Mouse (Mus musculus): ENCODE measurements at regions not wholly inside any gene's neighbourhood (a gene's known extent, or its start where the extent isn't known, plus 50 kb on each side); places are given as distances from the start of the nearest gene placed in this dataset.

DNA sequence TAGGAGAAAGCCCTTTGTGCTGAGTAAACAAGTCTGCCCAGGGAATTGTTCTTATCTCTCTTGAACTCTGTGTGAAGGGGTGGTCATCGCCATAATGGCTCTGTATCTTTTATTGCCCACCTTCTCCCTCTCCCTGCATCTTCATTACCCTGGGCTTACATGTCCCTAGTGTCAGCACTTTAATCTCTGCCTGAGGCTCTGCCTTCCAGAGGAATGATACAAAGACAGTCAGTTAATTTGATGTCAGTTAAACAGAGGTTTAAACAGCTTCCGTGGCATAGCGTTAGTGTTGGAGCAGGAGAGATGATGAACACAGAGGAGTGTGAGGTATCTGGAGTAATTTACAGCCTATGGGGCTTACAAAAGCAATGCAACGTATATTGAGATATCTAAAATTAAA, 269.2 kb upstream of the Tmem161b start:
- intact Hi-C loops (cut with DNase I; ENCODE audit: low total_unique reads): no loop called here
- no peak for DNase-seq

DNA sequence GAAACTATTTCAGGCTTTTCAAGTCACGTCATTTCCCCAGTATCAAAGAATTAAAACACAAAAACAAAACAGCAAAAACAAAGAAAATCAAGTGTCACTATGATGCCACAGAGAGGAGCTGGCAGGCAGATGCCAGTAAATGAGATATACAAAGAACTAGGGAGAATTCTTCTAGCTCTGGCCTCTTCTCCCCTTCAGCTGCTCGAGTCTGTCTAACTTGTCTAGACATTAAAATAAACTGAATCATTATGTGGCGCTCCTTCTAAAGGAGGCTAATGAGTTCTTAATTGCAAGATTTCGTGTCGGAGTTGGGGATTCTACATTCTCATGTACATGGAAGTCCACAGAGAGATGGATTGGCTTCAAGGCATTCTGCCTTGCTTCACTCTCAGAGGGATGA, 266.4 kb upstream of the Tmem161b start:
- DNase-seq: no peak
- intact Hi-C loops (cut with DNase I; ENCODE audit: low total_unique reads): no loop called here

DNA sequence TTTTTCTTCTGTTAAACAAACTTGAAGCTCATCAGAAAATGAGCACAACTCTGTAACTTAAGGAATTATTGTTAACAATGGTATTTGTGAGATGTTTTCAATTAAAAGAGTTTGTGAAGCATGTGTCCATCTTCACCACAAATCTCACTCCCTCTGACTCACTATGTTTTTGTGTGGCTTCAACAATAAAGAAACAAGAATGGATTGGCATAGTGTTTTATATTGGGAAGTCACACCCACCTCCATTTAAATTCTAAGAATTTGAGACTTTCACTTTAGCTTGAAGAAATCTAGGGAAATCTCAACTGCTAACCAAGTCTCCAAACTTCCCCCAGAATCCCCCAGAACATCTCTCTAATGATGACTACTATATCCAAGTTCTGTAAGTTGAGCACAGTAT, 243.6 kb upstream of the Tmem161b start:
- DNase-seq: no peak
- intact Hi-C loops (cut with DNase I; ENCODE audit: low total_unique reads): no loop called here

DNA sequence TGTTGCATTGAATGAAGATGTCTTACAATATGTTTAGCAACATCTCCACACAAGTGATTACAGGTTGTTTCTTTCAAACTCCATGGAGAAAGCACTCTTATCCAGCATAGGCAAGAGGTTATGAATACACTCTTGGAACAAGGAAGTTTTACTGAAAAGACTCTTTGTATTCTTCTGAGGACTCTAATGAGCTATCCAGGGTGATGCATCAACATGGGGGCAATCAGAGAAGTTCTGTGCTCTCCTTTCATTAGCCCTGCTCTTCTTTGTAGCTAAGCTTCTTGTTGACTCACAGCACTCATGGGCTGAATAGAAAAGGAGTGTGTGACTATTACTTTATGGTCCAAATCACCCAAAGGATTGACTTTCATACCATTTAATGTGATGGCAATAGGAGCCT, 242.6 kb upstream of the Tmem161b start:
- intact Hi-C loops (cut with DNase I; ENCODE audit: low total_unique reads): no loop called here
- DNase-seq: no peak

DNA sequence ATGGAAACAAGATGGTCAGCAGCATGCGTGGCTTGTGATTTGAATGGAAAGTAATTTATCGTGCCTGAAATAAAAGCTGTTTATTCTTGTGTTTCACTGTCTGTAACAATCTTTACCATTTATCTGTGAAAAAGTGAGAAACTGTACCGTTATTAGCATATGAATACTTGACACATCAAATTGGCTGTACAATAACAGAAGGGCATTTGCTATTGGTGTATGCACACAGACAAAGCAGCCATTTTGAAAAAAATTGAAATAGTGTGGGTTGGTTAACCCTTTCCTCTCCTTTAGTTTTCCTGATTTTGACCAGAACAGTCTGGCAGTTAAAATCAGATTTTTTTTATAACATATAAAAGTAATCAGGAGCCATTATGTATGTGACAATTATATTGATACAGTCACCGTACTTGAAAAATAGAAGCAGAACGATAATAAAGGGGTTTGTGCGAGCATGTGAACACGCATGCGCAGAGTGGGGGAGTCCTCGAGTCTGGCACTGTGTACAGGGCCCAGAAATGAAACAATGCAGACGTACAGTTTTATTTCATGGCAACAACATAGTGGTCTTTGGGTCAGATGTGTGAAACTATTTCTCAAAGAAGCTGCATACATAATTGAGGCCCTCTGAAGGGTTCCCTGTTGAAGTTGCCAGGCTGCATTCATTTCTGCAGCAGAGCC, 237.3 kb upstream of the Tmem161b start:
- intact Hi-C loops (cut with DNase I; ENCODE audit: low total_unique reads): no loop called here
- no peak for DNase-seq

DNA sequence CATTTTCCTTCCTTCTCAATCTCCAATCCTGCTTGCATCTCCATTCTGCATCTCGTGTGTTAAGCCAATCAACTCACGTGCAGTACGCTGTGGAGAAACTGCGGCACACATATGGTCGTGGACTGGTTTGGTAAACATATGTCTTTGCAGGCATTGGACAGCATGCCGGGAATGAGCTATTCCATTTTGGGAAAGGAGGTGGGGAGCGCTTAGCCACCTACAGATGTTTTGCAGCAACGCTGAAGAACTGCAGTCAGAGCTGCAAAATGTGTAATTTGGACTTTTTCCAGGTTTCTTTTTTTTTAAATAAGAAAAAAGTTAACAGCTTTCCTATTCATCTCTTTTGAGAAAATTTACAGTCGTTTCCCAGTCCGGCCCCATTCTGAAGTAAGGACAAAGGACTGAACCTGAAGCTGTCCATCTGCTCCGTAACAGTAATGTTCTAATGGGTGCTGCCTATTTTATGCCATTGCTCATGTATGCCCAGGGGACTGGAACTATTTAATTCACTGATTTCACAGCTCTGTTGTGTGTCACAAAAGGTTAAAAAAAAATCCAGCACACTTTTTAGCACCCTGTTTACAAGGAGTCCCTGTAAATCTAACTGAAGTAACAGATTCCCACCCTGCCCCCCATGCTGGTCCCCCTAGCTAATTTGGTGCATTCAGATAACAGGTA, 234.2 kb upstream of the Tmem161b start:
- intact Hi-C loops (cut with DNase I; ENCODE audit: low total_unique reads): no loop called here

DNA sequence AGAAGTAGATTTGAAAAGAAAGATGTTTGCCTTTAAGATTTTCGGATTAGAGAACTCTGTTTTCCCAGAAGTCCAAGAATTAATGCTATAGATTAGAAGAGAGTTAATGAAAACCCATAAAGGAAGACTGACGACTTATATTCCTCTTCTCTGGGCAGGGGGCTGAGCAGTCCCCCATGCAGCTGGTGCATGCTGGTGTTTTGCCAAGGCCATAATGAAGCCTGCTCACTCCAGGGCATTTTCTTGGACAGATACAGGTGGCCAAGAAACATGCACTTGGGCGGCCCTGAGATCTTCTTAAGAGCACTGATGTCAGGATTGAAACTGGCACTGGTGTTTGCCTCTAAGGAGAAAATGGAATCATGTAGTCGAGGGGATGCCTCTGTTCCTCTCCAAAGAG, 233.6 kb upstream of the Tmem161b start:
- DNase-seq: no peak
- intact Hi-C loops (cut with DNase I; ENCODE audit: low total_unique reads): no loop called here

More for the DNA sequence above, 234.2 kb upstream of the Tmem161b start:
- DNase-seq: no peak

DNA sequence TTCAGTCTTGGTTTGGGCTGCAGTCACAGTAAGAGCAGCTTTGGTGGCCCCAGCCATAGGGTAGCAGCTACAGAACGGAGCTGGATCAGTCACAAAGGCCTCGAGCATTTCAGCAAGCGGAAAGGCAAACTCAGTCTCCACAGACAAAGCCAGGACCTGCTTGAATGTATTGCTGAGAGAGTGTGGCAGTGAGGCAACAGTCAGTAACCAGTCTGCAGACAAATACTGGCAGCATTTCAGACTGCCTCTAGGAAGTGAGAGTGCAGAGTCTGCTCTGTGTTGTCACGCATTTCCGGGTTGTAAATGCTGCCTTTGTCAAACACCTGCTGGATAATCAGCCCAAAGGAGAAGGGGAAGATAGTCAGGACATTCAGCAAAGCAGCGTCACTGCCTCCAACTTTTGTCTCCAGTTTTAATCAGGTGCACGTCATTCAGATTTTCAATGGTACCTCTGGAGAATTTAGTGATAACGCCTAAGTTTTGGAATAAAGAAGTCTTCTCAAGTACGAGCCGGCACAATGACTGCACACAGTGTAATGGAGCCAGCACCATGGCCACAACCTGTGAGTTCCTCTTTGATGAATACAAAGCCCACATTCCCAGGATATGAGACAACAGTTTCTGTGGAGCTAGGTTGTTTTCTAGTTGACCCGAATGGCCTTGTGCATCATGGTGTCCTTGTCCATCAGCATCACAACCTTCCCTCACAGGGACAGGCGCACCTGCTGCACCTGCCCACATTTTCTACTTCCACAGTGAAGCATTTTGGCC, 224.3 kb upstream of the Tmem161b start:
- no peak for DNase-seq
- intact Hi-C loops (cut with DNase I; ENCODE audit: low total_unique reads): no loop called here

DNA sequence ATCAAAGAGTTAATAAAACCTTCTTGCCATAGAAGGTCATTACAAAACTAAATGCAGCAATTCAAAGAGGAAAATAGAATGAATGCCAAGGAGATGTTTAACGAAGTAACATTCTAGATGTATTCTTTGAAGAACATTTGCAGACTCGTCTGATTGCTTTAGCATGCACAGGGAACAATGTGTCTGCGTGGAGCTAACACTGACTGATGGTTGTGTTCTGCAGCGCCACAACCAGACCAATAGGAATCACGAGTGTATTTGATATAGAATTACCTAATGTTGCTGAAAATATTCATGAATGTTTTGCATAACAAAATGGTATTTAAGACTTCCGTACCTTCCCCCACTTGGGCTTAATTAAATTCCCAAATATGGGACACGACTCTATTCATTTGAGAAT, 200.3 kb upstream of the Tmem161b start:
- DNase-seq: no peak
- intact Hi-C loops (cut with DNase I; ENCODE audit: low total_unique reads): no loop called here

DNA sequence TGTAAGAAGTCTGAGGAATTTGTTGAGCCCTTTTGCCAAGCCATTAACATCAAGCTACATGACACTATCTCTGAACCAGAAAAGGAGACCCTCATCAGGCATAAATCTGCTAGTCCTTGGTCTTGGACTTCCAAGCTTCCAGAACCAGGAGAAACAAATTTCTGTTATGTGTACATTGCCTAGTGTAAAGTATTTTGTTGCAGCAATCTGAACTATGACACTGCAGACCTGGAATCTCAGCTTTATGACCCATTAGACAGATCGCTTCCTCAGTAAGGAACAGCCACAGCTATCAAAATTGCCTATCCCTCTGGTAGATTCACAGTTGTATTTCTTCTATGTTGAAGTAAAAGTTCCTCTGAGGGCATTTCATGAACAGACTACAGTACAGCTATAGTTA, 199.1 kb upstream of the Tmem161b start:
- DNase-seq: no peak
- intact Hi-C loops (cut with DNase I; ENCODE audit: low total_unique reads): no loop called here

DNA sequence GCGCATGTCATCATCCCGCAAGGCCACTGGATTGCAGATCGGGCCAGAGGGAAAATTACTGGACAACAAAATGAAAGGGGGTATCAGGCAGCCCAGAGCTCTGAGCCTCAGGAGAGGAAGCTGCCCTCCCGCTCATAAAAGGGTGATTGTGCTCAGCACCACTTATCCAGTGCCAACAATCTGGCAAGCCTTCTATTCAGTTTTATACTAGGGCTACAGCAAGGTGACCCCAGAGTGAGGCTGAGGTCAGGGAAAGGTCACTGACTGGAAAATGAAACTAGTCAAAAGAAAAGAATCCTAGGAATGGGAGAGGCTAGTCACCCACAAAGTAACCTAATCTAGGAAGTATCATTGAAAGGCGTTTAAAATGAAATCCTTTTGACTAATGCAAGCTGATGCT, 198.5 kb upstream of the Tmem161b start:
- no peak for DNase-seq
- intact Hi-C loops (cut with DNase I; ENCODE audit: low total_unique reads): no loop called here

DNA sequence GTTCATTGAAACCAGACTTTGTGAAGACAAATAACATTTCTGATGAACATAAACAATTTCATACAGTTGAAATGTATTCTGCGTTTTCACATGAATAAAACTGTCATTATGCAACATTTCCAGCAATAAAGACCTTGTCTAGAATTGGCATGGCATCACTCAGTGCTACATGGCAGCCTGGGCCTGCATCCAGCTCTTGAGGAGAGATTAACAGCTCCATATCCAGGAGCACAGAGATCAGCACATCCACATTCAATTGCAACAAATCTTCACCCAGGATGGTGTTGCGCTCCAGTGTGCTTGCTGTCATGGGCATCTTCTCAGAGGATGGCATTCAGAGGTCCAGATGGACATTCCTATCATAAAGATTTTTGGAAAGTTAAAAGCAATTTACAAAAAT, 196.7 kb upstream of the Tmem161b start:
- no peak for DNase-seq
- intact Hi-C loops (cut with DNase I; ENCODE audit: low total_unique reads): no loop called here

DNA sequence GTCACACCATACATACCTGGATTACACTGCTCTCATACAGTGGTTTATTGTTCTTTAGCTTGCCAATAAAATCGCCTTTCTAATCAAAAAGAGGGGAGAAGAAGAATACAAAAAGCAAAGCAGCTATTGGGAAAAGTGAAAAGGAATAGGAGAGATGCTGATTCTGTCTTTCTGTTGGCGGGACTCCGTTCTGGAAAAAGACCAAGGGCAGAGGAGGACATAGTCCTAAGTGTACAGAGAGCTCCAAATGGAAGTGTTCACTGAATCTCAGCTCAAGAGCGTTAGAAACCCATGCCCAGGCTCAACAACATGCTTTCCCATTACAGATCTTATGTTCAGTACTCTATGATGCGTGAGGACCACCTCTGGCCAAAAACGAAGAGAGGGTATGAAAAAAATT, 174.4 kb upstream of the Tmem161b start:
- intact Hi-C loops (cut with DNase I; ENCODE audit: low total_unique reads): no loop called here
- DNase-seq: no peak

DNA sequence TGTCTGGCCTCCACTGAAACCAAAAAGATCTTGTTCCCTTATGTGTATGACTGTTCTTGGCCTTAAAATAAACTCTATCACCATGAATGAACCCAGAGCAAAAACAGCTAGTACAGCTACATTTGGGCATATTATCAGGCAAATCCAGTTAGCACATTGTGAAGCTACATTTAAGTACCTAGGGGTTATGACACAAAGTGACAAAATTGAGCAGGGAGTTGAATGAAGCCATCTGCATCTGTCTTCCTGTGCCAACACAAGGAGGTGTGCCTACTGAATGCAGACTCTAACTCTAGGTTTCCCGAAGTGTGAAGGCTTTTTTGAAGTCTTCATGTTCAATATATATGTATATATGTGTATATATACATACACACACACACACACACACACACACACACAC, 169.9 kb upstream of the Tmem161b start:
- intact Hi-C loops (cut with DNase I; ENCODE audit: low total_unique reads): no loop called here
- DNase-seq: no peak

DNA sequence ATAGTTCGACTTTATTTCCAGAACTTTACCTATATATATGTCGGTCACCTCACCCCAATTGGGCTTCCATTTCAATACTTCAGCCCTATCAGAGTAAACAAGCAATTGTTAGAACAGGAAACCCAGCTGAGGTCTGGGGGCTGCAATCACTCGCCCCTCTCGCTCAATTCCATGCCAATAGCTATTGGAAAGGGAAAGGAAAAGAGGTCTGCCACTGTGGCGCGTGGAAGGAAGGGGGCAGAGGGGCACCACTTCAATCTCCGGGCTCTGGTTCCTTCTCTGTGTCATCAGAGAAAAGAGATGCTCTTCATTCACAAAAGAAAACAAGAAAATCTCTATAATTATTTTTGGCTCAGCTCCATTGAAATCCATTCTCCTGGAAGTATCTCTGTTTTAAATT, 167.1 kb upstream of the Tmem161b start:
- DNase-seq: no peak
- intact Hi-C loops (cut with DNase I; ENCODE audit: low total_unique reads): no loop called here

DNA sequence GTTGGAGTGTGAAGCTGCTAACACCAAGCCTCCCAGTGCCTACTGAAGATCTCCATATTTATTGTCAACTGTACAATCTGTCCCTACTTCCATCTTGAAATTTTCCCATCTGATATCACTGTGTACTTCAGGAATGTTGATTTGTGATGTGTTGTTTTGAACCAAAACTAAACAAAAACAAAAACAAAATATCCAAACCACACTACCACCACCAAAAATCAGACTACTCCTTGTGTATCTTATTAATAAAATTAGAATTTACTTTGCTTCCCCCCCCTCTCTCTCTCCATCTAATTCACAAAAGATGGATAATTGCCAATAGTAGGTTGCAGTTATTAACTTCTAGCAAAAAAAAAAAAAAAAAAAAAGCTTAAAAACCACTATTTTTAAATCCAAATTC, 166.5 kb upstream of the Tmem161b start:
- intact Hi-C loops (cut with DNase I; ENCODE audit: low total_unique reads): no loop called here
- DNase-seq: no peak

DNA sequence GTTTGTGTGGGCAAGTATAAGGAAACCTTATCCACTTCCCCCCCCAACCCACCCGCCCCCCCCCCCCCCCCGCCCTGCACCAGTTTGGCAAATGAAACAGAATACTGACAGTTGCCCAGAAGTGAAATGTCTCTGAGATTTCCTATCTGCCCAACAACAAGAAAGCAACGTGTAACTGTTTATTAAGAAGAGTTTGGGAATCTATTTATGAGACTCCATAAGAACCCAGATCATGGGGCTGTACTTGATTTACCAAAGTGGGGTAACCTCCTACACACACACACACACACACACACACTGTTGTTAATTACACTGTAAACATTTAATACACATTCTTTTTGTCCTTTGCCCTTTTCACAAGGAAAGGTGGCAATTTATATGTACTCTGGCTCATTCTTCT, 165.6 kb upstream of the Tmem161b start:
- intact Hi-C loops (cut with DNase I; ENCODE audit: low total_unique reads): no loop called here

DNA sequence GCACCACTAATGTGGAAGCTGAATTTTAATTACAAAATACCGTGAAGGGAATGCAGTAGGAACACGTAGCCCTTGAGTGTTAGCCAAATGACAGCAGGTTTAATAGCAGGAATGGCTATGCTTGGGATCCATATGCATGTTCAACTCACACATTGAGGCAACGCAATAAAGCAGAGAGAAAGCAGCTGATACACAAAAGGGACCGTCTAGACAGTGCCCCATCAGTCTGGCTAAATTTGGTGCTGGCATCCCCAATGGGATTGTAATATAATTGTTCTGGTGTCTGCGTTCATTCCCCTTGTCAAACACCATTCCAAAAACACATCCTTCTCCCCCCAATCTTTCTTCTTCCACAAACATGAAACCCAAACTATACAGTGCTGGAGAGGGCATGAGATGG, 165.1 kb upstream of the Tmem161b start:
- intact Hi-C loops (cut with DNase I; ENCODE audit: low total_unique reads): no loop called here
- DNase-seq: no peak

More for the DNA sequence above, 165.6 kb upstream of the Tmem161b start:
- DNase-seq: no peak

DNA sequence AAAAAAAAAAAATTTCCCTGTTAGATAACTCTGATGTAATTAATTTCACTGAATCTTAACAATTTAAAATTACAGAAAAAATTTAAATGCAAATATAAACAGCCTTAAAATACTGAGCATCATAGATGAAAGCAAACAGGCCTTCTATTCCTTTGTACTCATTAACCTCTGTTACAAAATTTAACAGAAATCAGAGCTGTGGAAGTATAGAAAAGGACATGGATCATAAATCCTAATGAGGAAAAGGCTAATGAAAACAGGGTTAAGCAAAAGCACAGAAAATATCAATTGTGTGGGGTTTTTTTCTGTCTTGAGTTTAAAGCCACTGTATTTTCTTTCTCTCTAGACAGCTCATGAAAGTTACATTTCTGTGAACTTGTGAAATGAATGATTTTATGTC, 164.6 kb upstream of the Tmem161b start:
- DNase-seq: no peak
- intact Hi-C loops (cut with DNase I; ENCODE audit: low total_unique reads): no loop called here

DNA sequence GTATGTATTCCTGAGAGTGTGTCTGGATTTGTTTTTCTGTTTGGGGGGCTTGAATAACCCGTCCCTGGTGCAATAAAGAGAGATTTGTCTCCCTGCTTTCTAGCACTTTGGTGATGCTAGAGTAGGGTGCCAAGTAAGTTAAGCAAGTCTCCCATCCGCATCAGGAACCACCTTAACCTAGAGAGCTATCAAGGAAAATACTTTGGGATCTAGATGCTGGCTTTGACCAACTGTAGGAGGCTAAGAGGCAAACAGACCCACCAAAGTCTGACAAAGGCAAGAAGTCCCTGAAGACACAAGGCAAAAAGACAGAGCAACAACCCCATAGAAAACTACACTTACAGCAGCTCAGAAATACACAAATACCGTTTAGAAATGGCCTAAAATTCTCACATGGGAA, 163.8 kb upstream of the Tmem161b start:
- intact Hi-C loops (cut with DNase I; ENCODE audit: low total_unique reads): no loop called here
- no peak for DNase-seq

DNA sequence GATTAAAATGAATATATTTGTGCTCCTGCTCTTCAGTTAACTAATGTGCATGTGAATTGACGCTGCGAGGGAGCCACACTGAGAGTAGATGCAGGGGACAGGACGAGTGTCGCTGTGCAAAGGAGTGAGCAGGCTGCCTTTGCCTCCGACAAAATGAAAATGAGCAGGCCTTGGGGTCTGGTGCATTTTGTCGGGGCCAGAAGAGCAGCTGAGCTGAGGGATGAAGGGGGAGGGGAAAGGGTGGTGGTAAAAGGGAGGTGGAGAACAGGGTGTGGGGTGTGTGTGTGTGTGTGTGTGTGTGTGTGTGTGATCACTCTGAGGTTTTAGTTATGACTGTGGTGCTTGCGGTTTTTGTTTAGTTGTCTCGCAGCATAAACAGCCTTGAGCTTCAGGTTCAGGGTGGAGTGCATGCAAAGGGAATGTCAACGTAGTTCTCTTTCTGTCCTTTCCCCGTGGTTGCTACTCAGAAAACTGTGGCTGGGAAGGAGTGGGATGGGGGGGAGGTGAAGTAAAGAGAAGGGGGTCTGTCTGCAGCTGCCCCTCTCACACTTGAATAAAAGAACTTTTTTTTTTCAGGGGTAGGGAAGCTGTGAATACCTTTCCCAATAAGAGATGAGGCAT, 163.0 kb upstream of the Tmem161b start:
- DNase-seq: no peak
- intact Hi-C loops (cut with DNase I; ENCODE audit: low total_unique reads): no loop called here
